Mouse (Mus musculus) CH12.LX (cell line): Measurements from ENCODE around the gene 2310022B05Rik. TPM values are rescaled to one million over a fixed set of nuclear protein-coding genes. Genes with fewer than 3 reads are reported as not detected.

ENCODE experiments used
- DNase-seq: peaks from one replicate; pipeline ENCODE4 v3.0.0-alpha.2; 2013; ENCODE audit errors: extremely low read depth
- H3K27ac ChIP-seq: 2 replicates; pipeline ENCODE4 v1.5.1; 2012; ENCODE audit warnings: low read depth, mild to moderate bottlenecking, control low read depth, moderate library complexity; ENCODE audit not compliant: insufficient read depth
- H3K27me3 ChIP-seq: replicated peaks from 2 replicates; pipeline ENCODE3; 2012; ENCODE audit warnings: inconsistent platforms
- H3K36me3 ChIP-seq, 2 experiments: replicated peaks in 1 of 2; 2 replicates each; pipeline versions ENCODE3 to v1.6.1; 2012; ENCODE audit warnings: inconsistent platforms in 1 of 2, low read length in 1 of 2, mild to moderate bottlenecking in 1 of 2, mixed read lengths in 1 of 2, moderate library complexity in 1 of 2; ENCODE audit not compliant: control insufficient read depth in 1 of 2, insufficient read depth in 1 of 2
- H3K4me1 ChIP-seq, 2 experiments: 2 replicates each; pipeline ENCODE4 v1.6.1; 2012; ENCODE audit warnings: inconsistent platforms in 1 of 2, moderate library complexity in 1 of 2; ENCODE audit not compliant: insufficient read depth in 2 of 2, control insufficient read depth in 1 of 2
- H3K4me2 ChIP-seq: 2 replicates; pipeline ENCODE4 v1.6.1; 2012; ENCODE audit warnings: low read depth, mild to moderate bottlenecking, control low read depth; ENCODE audit not compliant: poor library complexity, insufficient read depth, severe bottlenecking
- H3K4me3 ChIP-seq, 3 experiments: fragments of 150-350 bp in 1 of 3; sonication (generic) in 1 of 3; replicated peaks in 1 of 3; 2 replicates each; pipeline versions ENCODE3 to v1.5.1; 2011 to 2012; ENCODE audit warnings: low read depth in 2 of 3, low read length in 2 of 3, mild to moderate bottlenecking in 2 of 3, moderate library complexity in 2 of 3, control low read depth in 1 of 3, improper control_type of control experiment in 1 of 3, inconsistent platforms in 1 of 3, mixed read lengths in 1 of 3; ENCODE audit not compliant: poor library complexity in 1 of 3
- H3K79me2 ChIP-seq: replicated peaks from 2 replicates; pipeline ENCODE4 v1.6.1; 2012; ENCODE audit warnings: mild to moderate bottlenecking, moderate library complexity; ENCODE audit not compliant: control insufficient read depth, poor library complexity, insufficient read depth, severe bottlenecking; ENCODE audit errors: extremely low read depth
- H3K9ac ChIP-seq: 2 replicates; pipeline ENCODE4 v1.6.1; 2012; ENCODE audit warnings: low read depth, mild to moderate bottlenecking, control low read depth, moderate library complexity; ENCODE audit not compliant: insufficient read depth
- H3K9me3 ChIP-seq: replicated peaks from 2 replicates; pipeline ENCODE3; 2012; ENCODE audit warnings: low read length, inconsistent platforms, mixed read lengths
- MXI1 ChIP-seq: IDR thresholded peaks from 2 replicates; pipeline ENCODE4 v1.6.1; 2011; ENCODE audit warnings: mild to moderate bottlenecking, low read depth, low read length, improper control_type of control experiment
- TBP ChIP-seq: conservative IDR thresholded peaks from 2 replicates; pipeline ENCODE4 v1.6.1; 2011; ENCODE audit warnings: low read depth, low read length, improper control_type of control experiment
- TCF12 ChIP-seq: IDR thresholded peaks from 2 replicates; pipeline ENCODE4 v1.6.1; 2014; ENCODE audit warnings: low read depth, mild to moderate bottlenecking, inconsistent platforms, low read length, improper control_type of control experiment
- UBTF ChIP-seq: IDR thresholded peaks from 2 replicates; pipeline ENCODE4 v1.6.1; 2012; ENCODE audit warnings: low read depth, mild to moderate bottlenecking, inconsistent platforms, low read length, improper control_type of control experiment, moderate library complexity
- ZC3H11A ChIP-seq: IDR thresholded peaks from 2 replicates; pipeline ENCODE4 v1.6.1; 2012; ENCODE audit warnings: low read depth, mild to moderate bottlenecking, inconsistent platforms, low read length, improper control_type of control experiment
- ZMIZ1 ChIP-seq: IDR thresholded peaks from 2 replicates; pipeline ENCODE4 v1.6.1; 2012; ENCODE audit warnings: low read depth, mild to moderate bottlenecking, inconsistent platforms, low read length, improper control_type of control experiment
- ZNF384 ChIP-seq: IDR thresholded peaks from 2 replicates; pipeline ENCODE4 v1.6.1; 2012; ENCODE audit warnings: low read depth, low read length, improper control_type of control experiment, inconsistent platforms
- dilution Hi-C: fragments of 300-500 bp; cut with MboI; formaldehyde crosslinking; loops from 2 replicates; pipeline ENCODE4 v1.14.3; 2020; ENCODE audit warnings: low sequenced_read_pairs; ENCODE audit not compliant: extremely low pct_unique_long_range_greater_than_20kb, extremely low pct_ligation_motif_present
- in situ Hi-C: fragments of 300-500 bp; cut with MboI; formaldehyde crosslinking; loops from 3 replicates; pipeline ENCODE4 v1.14.3; 2019; ENCODE audit warnings: low sequenced_read_pairs, low pct_ligation_motif_present, low pct_unique_long_range_greater_than_20kb, mixed read lengths
- polyA plus RNA-seq: library from polyadenylated mRNA; unstranded; fragments of >175 nt; gene quantifications from 2 replicates; pipeline ENCODE4 v1.2.1, GENCODE M21; 2012; ENCODE audit warnings: low read depth; ENCODE audit not compliant: insufficient read length
- total RNA-seq, 2 experiments: library from RNA; depleted of rRNA; stranded (reverse); fragments of 300-350 nt in 1 of 2; fragments of >200 nt in 1 of 2; gene quantifications; 2 replicates each; pipeline ENCODE4 v1.2.3; 2012 to 2014

The 2310022B05Rik gene
- total and polyA plus RNA-seq, 3 experiments, result 3.2 to 7.1 (median 5.7) TPM

DNA sequence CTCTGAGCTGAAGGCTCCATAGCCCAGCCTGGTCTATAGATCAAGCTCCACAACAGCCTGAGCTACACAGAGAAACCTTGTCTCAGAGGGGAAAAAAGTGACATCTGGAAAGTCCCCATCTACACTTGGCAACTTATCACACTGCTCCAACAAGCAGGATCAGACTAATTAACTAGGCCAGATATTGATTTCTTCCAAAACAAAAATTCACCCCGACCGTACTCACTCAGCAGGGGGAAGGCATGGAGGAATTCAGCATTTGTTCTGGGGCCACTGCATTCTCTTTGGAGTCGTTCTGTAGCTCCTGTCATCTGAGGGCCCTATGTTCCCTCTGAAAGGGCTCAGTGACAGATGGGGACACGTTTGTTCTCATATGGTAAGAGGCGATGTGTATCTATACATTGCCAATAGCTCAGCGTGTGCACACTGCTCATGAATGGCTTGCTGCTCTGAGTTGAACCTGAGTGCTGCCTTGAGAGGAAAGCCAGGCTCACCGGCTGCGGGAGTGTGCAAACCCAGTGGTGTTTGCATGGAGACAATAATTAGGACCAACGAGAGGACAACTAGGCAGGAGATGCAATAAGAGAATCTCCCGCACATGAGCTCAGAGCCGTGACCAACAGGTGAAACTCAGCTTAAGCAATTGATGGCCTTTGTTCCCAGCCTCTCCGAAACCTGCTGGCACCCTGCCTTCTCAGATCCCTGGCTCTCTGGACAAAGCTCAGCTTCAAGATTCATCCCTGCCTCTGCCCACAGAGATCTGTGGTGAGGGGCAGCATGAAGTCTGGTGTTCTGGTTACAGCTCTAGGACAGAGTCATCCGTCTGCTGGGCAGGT, 28.5 kb downstream of the 2310022B05Rik start:
- Histone ChIP-seq H3K9me3 (no peaks in the 10 kb centered on the region), H3K36me3 (peaks cover 3 to 41% of the 10 kb centered on the region in 2 experiments), H3K27ac (no peak overlapping the region), H3K27me3 (peaks cover 2% of the 10 kb centered on the region), H3K79me2 (no peaks in the 10 kb centered on the region), H3K4me3 (no peak overlapping the region), H3K9ac (no peak overlapping the region), H3K4me1 (peaks cover 3 to 9% of the 10 kb centered on the region in 2 experiments; a peak in 3 of 4 replicates), H3K4me2 (no peak overlapping the region)
- TF ChIP-seq TBP (no peak), MXI1 (no peak)
- in situ Hi-C loops, result loop anchor here (5.0 kb wide), 1 partner anchor 33 kb away; no protein-coding TSS in a partner anchor
- DNase-seq, result no peak
- dilution Hi-C loops, result no loop called here

DNA sequence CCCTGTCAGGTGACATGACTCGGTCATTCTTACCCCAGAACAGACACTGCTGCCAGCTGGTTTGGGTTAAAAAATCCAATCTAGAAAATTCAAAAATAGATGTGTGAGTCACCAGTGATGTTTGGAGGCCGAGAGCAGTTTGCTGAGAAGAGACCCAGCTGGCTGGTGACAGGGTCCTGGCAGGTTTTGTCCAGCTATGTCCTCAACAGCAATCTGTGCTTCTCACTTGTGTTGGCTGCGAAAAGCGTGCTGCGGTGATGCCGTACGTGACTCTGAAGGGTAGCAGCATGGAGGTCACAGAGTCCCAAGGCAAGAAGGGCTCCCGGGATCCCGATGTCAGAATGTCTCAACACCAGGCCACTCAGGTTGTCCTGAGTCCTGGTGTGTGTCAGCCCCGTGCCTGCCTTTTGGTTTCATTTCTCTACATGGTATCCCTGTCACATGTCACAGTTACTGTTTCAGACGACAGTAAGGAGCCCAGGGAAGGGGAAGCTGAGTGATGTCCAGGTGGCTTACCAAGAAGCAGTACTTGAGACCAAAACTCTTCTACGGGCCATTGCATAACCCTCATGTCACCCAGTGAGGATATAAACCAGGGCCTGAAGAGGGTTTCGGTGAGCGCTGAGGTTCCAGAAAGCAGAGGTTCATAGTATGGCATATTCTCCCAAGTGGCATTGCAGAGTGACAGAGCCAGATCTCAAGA, 30.0 kb downstream of the 2310022B05Rik start:
- in situ Hi-C loops (loop anchor here (5.0 kb wide), 1 partner anchor 34 kb away; no protein-coding TSS in a partner anchor), dilution Hi-C loops (no loop called here)
- Histone ChIP-seq H3K36me3 (peaks cover 3 to 29% of the 10 kb centered on the region in 2 experiments), H3K4me2 (no peak overlapping the region), H3K9me3 (no peaks in the 10 kb centered on the region), H3K27me3 (peaks cover 2% of the 10 kb centered on the region), H3K4me1 (peaks cover 3 to 9% of the 10 kb centered on the region in 2 experiments; a peak in 3 of 4 replicates), H3K79me2 (no peaks in the 10 kb centered on the region), H3K4me3 (no peak overlapping the region), H3K9ac (no peak overlapping the region), H3K27ac (no peak overlapping the region)
- TF ChIP-seq ZNF384, result no peak
- no peak for DNase-seq

DNA sequence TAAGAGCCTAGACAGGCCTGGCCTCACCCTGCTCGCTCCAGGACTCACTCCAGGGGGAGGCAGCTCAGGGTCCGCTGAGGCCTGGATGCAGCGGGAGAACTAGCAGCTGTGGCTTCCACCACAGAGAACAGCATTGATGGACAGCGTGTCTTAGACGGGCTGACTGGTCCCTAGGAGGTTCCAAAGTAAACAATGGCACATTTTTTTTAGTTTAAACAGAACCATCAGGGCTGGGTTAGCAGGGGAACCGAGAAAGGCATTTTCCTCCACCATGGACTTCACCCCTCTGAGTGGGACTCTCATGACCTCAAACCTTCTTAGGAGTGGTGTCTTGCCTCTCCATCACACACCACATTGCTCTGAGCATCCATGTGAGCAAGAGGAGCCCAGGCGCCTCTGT, 31.2 kb downstream of the 2310022B05Rik start:
- H3K9ac ChIP-seq, result no peak overlapping the region
- H3K9me3 ChIP-seq, result no peaks in the 10 kb centered on the region
- H3K4me3 ChIP-seq, result no peak overlapping the region
- dilution Hi-C loops, result no loop called here
- no peaks in the 10 kb centered on the region for H3K79me2 ChIP-seq
- no peak for TF ChIP-seq TBP
- no peak for TF ChIP-seq ZMIZ1
- no peak for TF ChIP-seq UBTF
- TF ChIP-seq ZC3H11A, result no peak
- TF ChIP-seq TCF12, result no peak
- DNase-seq, result no peak
- peaks cover 3 to 9% of the 10 kb centered on the region in 2 experiments; a peak in 3 of 4 replicates for H3K4me1 ChIP-seq
- H3K27ac ChIP-seq, result no peak overlapping the region
- H3K36me3 ChIP-seq, result peaks cover 3 to 18% of the 10 kb centered on the region in 2 experiments
- H3K4me2 ChIP-seq, result no peak overlapping the region
- in situ Hi-C loops, result loop anchor here (5.0 kb wide), 1 partner anchor 35 kb away; no protein-coding TSS in a partner anchor
- H3K27me3 ChIP-seq, result peaks cover 6% of the 10 kb centered on the region
